Mouse (Mus musculus) thymus, postnatal 25 days (tissue): ENCODE results near the gene Hk2.

ENCODE experiments used
- DNase-seq: peaks from one replicate; pipeline ENCODE4 v3.0.0; 2022

Gene Hk2

DNA sequence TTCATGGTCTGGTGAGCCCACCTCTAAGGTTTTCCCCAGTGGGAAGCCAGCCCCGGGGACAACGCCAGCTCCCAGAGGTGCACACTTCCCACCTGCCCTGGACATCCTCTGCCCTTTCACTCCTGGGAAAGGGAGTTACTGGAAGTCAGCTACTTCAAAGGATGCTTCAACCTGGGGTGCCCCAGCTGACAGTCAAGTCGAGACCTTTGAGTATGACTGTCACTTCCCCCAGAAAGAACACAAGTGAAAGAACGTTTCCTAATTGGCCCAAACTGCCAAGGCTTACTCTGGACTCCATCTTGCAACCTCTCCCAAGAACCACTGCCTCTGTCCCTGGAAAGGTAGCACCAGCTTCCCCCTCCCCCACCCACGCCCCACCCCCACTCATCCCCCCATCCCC, 4.5 kb downstream of the Hk2 start:
- DNase-seq, result no peak

DNA sequence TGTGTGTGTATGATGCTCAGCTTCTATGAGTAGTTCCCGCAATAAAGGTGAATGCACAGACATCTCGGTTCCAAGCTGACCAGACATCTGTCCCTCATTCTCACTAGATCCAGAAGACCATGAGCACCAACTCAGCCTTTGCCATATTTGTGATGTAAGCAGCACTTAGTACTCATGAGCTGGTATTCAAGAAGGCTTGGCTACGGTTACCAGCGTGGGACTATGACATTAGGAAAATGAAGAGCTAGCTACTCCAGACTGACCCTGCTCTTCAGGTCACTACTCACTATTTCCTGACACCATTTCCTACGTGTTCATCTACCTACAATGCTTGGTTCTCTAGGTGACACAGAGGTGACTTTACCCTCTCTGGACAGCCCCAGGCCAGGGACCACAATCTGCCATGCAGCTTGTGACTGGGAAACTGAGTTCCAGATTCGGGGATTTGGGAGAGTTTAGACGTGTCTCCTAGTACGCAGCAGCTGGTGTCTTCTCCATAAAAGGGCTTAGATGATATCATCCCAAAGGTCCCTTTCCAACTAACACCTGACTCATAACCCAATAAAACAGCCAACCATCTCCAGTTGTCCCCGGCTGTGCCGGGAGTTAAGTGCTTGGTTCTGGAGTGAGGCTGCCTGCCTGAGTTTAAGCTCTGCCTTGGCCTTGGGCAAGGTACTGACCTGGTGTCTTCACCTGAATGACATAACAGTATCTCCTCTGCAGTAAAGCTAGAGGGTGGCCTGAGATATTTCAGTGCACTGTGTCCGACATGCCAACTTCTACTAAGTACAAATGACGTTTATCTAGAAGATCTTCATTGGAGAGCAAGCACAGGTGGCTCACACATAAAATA, 6.3 kb downstream of the Hk2 start:
- no peak for DNase-seq

DNA sequence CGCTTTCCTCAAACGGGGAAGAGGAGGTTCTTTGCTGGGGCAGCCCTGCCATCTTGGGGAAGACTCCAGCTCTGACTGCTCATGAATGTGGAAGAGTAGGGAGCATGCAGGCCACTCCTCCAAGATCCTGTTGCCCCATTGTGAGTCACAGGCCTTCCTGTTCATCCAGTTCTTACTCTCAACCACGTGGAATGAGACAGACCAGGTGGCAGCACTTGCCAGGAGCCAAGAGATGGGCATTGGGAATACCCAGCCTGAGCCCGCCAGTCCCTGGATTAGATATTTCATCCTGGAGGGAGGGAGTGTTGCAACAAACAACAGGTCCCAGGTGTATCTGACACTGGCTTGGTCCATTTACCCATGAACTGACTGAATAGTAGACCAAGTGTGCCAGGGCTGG, 7.6 kb downstream of the Hk2 start:
- DNase-seq, result no peak

DNA sequence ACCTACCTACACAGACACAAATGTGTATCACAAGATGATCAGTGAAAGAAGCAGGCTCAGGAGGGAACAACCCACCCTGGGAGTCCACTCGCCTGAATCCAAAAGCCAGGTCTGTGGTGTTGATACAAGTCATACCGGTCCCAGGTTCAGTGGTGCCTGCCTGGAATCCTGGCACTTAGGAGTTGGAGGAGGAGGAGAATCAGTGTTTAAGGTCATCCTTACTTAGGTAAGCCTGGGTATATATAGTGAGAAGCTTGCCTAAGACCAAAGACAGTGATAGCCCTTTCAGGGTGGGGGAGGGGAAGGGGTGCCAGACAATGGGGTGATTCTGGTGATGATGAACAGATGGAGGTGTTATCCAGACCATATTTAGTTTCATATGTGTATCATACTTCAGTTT, 9.0 kb downstream of the Hk2 start:
- no peak for DNase-seq

DNA sequence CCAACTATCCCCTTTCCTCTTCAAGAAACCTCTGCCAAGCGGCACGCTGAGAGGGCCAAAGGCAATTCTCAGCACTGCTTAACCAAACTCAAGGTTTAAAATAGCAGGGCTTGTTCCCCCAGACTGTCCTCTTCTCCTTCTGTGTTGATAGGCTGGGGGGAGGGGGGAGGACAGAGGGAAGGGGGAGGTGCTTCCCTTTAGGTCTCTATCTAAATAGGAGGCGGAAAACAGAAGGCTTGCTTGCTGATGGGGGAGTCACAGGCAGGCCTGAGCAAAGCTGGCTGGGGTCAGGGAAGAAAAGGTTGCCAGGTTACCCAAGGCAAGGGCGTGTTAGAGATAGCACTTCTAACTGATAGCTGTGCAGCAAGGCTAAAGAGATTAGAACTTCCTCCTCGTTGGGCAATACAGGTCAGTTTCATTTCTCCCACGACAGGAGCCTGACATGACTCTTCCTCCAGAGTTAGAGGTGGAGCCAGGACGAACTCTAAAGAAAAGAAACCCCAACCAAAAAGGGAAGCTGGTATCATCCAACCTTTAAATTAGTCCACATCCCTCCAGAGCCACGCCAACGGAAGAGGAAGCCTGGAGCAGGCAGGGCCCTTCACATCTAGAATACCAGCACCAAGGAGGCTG, 10.3 kb downstream of the Hk2 start:
- no peak for DNase-seq

DNA sequence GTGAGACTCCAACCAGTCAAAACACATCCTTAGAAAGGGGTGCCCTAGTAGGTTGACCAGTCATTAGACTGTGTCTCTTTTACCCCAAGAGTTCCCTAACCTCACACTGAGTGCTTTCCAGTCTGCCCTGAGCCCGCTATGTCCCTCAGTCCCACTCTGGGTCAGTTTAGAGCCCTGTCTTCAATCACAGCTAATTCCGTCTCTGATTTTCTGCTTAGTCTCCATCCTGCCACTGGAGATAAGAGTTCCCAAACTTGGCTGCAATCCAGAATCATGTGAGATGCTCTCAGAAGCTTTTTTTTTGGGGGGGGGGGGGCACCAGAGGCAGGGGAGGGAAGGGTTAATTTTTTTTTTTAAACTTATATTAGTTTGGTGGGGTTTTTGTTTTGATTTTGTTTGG, 11.5 kb downstream of the Hk2 start:
- DNase-seq, result no peak

DNA sequence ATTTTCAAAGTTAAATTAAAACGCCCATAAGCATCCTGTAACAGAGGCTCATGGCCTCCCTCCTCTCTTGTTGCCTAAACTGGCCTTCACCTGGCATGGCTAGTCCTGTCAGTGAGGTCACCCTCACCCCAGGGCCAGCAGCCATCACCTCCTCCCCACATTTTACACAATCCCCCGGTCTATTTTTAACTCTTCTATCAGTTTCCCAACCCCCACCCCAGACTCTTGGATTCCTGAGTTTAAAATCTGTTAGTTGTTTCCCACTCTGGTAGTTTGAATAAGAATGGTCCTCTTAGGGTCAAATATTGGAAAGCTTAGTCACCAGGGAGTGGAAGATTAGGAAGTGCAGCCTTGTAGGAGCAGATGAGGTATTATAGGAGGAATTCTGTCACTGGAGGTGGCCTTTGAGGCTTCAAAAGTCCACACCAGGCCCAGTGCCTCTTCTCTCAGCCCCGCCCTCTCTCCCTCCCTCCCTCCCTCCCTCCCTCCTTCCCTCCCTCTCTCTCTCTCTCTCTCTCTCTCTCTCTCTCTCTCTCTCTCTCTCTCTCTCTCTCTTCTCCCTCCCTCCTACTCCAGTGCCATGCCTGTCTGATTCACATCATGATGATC, 13.4 kb downstream of the Hk2 start:
- DNase-seq, result no peak

DNA sequence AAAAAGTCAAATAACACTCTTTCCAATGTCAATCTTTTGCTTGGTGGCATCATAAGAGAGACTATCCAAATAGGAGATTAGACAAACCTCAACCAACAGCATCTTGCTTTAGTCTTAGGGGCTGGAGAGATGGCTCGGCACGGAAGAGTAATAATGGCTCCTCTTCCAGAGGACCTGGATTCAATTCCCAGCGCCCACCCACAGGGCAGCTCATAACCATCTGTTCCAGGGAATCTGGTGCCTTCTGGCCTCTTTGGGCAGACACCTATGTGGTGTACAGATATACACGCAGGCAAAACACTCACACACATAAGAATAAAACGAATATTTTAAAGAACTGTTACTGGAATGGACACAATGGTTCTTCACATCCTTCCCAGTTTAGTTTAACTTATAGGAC, 15.0 kb downstream of the Hk2 start:
- DNase-seq, result no peak

DNA sequence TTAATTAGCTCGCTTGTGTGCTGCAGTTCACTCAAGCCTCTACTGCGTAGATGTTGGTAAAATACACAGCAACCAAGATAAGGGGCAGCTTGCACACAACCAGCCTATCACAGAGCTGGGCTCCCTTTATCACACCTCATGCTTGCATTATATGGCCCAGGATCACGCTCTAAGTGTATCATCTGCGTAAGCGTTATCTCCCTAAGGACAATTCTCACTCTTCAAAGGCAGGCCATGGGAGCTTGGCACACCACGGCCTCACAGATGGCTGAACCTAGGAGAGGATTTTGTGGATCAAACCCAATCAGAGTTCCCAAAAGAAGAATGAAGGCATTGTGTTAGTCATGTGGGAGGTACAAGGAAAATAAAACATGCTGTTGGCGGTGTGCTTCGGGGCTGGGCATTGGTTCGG, 17.4 kb downstream of the Hk2 start:
- no peak for DNase-seq

DNA sequence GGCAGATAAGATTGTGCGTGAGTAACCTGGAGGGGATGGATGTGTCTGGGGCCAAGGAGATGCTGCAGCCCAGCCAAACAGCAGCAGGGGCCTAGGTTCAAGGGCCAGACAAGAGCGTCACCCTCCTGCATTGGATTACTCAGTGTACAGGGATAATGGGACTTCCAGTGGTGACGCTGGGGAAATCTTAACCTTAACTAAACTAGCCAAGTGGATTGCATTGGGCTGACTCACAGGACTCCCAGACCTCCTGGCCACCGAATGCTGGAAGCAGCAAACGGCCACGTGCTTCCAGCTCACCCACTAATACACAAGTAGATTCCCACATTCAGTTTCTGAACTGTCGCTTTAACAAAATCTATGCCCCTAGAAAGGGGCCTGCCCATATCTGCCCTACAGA, 18.0 kb downstream of the Hk2 start:
- DNase-seq, result no peak

DNA sequence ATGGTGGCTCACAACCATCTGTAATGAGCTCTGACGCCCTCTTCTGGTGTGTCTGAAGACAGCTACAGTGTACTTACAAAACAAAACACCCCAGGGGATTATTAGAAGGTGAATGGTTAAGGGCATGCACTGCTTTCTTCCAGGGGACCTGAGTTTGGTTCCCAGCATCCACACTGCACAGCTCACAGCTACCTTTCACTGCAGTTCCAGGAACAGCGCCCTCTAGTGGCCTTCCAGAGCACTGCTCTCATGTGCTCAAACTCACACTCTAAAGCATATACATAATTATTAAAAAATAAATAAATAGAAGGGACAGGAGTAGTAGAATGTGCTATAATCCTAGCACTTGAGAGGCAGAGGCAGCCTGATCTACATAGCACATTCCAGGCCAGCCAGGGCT, 18.9 kb downstream of the Hk2 start:
- DNase-seq, result no peak

DNA sequence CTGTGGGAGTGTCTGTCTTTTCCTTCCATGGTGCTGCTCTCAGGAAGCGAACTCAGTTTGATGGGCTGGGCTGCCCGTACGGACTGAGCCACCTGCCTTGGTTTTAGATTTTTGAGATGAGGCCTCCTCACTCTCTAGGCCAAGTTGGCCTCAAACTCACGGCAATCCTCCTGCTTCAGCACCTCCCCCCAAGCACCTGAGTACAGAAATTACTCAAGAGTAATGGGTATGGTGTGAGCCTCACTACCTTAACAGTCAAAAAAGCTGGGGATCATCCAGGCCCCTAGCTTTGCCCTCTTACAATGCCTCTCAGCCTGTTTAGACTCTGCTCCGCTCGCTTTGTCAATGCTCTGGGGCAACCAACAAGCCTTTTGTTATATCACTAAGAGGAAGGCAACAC, 19.5 kb downstream of the Hk2 start:
- DNase-seq, result no peak

DNA sequence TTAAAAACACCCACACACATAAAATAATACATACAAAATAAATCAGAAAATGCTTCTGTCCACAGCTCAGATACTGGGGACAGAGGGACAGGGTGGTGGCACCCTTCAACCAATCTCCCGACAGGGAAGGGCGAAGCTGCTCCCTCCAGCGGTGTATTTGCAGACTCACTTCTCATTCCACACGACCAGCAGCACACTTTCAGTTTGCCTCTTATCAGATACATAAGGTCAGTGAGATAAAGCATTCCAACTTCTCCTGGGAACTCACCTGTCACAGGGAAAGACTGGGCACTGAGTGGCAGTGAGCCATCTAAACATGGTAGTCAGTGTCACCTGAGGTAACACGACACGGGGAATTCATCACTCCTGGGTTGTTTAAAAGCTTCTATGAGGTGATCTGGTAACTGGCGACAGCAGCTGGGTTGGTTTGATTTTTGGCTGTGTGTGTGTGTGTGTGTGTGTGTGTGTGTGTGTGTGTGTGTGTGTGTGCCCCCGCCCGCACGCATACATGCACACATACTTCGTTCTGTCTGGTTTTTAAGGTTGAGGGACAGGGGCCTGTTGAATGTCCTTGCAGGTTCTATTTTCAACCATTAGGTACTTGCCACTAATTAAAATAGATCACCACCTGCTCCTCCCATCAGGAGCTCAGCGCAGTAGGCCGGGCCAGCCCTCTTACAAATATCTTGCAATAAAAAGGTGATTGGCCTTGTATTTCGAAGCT, 20.5 kb downstream of the Hk2 start:
- no peak for DNase-seq

DNA sequence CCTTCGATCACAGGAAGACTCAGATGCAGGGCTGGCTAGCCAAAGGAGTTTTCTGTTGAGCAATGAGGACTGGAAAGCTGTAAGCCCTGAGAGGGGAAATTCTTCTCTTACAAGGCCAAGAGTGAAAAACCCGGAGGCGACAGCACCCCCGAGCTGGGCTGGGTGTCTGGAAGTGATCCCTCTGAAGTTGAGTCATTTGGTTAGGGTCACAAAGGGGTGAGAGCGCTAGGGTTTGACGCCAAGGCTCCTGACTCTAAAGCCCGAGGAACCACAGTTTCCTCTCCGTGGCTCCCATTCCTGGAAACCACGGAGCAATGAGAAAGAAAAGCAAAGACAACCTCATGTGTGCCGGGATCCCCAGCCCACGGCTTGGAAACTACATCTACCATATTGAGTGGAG, 21.2 kb downstream of the Hk2 start:
- DNase-seq, result no peak

DNA sequence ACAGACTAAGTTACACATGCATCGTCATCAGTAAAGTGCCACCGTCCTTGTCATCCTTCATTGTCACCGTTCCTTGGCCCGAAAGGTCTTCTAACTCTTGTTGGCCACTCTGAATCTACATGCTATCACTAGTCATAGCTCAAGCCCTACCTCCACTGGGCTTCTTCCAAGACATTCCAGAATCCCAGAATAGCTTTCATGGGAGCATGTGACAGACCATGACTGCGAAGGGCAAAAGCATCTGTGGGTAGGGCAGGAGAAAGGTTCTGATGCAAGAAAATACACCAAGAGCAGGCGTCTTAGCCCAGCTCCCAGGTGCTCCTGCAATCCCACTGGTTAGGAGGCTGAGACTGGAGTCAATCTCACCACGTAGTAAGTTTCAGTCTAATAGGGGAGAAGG, 22.5 kb downstream of the Hk2 start:
- DNase-seq, result no peak

DNA sequence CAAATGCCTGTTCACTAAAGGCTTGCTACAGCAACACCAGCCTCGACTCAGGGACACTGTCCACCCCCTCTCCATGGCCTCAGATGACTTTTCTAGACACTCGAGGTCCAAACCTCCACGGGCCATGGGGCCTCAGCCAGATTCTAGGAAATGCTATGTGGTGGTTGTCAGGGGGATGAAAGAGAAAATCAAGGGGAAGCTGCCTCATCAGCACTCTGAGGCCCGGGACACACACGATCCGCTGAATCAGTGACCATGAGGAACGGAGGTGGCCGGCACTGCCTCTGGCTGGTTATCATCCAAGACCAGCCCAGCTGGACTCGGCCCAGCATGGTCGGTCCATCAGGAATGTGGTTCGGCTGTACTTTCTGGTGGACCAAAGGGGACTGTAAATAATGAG, 23.2 kb downstream of the Hk2 start:
- no peak for DNase-seq

DNA sequence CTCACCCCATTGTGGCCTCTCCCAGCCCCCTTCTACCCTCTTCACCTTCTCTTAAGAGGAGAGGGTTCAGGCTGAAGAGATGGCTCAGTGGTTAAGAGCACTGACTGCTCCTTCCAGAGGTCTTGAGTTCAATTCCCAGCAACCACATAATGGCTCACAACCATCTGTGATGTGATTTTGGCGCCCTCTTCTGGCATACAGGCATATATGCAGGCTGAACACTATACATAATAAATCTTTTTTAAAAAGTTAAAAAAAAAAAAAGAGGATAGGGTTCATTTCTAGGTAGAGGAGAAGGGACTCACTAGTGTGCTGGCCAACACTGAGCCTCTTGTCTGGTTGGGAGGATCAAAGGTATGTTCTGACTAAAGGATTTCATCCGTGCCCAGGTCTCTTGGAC, 24.2 kb downstream of the Hk2 start:
- DNase-seq, result no peak

DNA sequence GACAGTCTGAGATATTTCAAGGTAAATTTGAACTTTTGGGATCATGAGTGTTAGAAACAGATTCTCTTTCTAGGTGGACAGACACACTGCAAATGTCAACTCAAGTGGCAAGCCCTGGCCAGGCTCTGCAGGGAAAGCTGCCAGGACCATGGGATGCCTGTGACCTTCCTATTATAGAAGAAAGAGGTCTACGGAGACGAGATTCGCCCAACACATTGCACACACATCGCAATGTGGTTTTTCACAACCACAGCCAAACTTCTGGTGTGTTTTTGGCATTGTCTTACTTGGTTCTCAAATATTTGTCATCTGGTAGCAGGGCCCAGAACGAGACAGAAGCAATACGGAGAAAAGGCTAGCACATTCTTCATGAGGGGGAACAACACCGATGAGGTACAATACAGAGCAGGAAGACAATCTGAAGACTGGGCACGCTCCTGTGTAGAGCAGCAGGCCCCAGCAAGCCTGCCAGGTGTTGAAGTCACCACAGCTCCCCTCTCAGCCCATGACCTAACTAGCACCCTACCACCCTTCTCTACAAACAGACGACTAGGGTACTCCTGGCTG, 26.1 kb downstream of the Hk2 start:
- no peak for DNase-seq

DNA sequence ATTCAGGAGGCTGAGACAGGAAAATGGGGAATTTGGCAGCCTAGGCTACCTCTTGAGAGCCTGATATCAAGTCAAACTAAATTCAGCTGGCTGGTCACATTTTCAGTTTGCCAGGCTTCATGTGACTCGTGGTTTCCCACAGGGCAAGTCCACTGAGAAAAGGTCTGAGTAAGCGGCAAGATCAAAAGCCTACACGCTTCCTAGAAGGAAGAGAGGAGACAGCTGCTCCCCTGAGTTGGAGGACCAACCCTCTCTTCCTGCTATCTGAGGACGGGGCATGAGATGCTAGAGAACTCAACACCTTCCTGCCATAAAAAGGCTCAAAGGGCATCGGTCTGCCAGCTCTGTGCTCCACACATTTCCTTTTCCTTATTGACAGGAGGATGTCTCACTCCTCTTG, 27.2 kb downstream of the Hk2 start:
- no peak for DNase-seq

DNA sequence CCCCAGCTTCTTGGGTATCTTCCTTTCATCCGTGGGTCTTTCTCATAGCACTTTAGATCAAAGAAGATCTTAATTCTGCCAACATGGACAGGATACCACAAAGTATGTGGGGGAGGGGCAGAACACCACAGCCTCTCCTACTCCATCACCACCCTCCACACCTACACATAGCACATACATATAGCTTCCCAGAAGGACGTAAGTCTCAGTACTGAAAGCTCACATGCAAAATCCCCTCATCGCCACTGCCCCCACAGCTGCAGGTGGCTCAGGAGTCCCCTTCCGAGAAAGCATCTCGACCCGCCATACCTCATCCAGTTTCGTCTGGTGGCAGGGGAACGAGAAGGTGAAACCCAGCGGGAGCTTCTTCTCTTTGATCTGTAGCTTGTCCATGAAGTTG, 29.7 kb downstream of the Hk2 start:
- DNase-seq, result no peak

DNA sequence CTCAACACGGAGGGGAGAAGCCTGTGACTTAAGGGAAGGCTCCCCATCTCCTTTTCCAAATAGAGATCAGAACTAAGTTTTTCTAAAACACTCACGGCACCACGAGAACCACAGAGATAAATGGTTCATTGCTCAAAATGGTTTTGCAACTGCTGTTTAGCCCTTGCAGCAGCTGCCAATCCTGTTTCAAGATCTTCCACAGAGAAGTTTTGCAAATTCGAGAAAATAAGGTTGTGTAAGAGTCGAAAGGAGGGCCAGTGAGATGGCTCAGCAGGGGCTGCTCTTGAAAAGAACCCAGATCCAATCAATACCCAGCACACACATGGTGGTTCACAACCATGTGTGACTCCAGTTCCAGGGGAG, 32.8 kb downstream of the Hk2 start:
- DNase-seq, result no peak

DNA sequence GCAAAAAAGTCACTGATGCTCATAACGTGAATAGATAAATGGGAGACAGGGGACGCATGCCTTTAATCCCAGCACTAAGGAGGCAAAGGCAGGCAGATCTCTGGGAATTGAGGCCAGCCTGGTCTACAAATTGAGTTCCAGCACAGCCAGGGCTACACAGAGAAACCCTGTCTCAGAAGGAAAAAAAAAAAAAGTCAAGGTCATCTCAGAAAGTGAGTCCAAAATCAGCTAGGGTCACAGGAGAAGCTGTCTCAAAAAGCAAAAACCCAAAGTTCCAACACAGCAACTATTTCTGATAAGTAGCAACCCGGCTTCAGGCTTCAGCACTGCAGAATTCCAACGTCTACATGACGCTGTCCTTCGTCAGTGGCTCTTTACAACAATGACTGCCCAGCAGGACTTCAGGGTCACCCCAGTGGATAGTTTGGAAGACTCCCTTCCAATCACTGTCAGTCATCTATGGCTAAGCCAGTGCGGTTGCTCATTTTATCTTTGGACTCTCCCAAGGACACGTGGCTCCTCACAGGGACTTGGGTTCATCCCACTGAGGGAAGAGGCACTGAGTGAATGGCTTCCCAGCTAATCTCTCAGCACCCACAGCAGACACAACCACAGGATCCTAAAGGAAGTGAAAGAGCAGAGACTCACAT, 33.3 kb downstream of the Hk2 start:
- no peak for DNase-seq

DNA sequence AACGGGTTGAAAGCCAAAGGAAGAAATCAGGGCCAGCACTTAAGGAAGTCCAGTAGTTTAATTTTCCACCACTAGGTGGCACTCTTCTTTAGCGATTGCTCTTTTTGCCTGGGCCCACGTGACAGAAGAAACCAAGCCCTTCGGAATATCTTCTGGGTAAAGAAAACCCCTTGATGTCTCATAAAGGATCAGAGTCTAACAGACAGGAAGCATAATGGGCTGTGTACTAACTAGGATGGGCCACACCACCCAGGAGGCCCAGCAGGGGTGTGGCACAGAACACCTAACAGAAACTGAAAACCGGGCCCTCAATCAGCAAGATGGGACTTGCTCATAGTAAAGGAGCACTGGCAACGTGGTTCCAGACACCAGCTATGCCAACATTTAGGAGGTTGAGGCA, 34.0 kb downstream of the Hk2 start:
- DNase-seq, result peak; percentile 40
